In genomic region chr7:49525348-49526100, GRCm38 (mm10) we compare ENCODE assay signal across 13 mouse cellular contexts.
DNase-seq lines count a peak whose midpoint lies in the region; ATAC-seq and TF ChIP-seq lines count a peak whose summit lies in the region.
"Had no signal": no experiment of that assay in that cellular context is flagged by ENCODE, and none has a peak within 500 bp of the region (broad histone marks: within the 10 kb centered on the region; RNA-seq: fewer than 3 reads in every experiment).

No protein-coding gene starts in this region.

- dilution Hi-C loops in CH12.LX (cut with MboI; ENCODE audit: extremely low pct_ligation_motif_present, extremely low pct_unique_long_range_greater_than_20kb, low sequenced_read_pairs): no loop called here

- no peaks in the 10 kb centered on the region for H3K36me3 ChIP-seq in heart, embryonic 15.5 days
- H3K36me3 ChIP-seq in heart, adult 2 months (ENCODE audit: control insufficient read depth, insufficient read depth, low read length): no peaks in the 10 kb centered on the region; the same call in 1 of the 2 replicates
- H3K36me3 ChIP-seq in CH12.LX (replicated peaks in 1 of 2; ENCODE audit: control insufficient read depth in 1 of 2, insufficient read depth in 1 of 2, low read length in 1 of 2): no peaks in the 10 kb centered on the region
- no peaks in the 10 kb centered on the region for H3K36me3 ChIP-seq in embryonic facial prominence, embryonic 12.5 days
- H3K36me3 ChIP-seq: forebrain, embryonic 12.5 days; stomach, embryonic 15.5 days had no signal

- TF ChIP-seq POLR2A in heart, adult 2 months (IDR thresholded peaks at IDR 0.05; ENCODE audit: insufficient read depth, low read depth, low read length): no peak
- TF ChIP-seq POLR2A in CH12.LX (IDR thresholded peaks at IDR 0.05; ENCODE audit: low read depth, low read length): no peak

- intact Hi-C loops in heart, adult 2 months (cut with DNase I): no loop called here
- intact Hi-C loops in left cerebral cortex, adult 2 months (cut with DNase I): no loop called here
- intact Hi-C loops in gastrocnemius, adult 2 months (cut with DNase I): no loop called here

- H3K4me2 ChIP-seq in heart, embryonic 15.5 days: peak overlapping the region; percentile 58
- H3K4me2 ChIP-seq in CH12.LX (ENCODE audit: insufficient read depth, low read depth, poor library complexity, severe bottlenecking): peak overlapping the region; percentile 2; the same call in 1 of the 2 replicates
- 0 out of 2 replicates have a peak overlapping the region, but pooled peaks have one; percentile 6 for H3K4me2 ChIP-seq in embryonic facial prominence, embryonic 12.5 days (replicated peaks)
- H3K4me2 ChIP-seq: forebrain, embryonic 12.5 days; stomach, embryonic 15.5 days had no signal

- no peak for DNase-seq in heart, adult 2 months
- DNase-seq in left cerebral cortex, adult 2 months (ENCODE audit: extremely low spot score in 1 of 2, low spot score in 2 of 2): no peak
- DNase-seq in left cerebral cortex, adult 8-10 months (ENCODE audit: low spot score in 2 of 2): no peak
- DNase-seq in CH12.LX (ENCODE audit: extremely low read depth): peak; percentile 33
- DNase-seq in gastrocnemius, adult 2 months: no peak
- DNase-seq in spleen, postnatal 10 days (ENCODE audit: low spot score in 2 of 2): no peak
- DNase-seq: gastrocnemius, postnatal 36 days; lung, postnatal 4 days had no signal

- no peak for TF ChIP-seq CTCF in heart, adult 2 months (IDR thresholded peaks at IDR 0.05)
- TF ChIP-seq CTCF in left cerebral cortex, adult 2 months (IDR thresholded peaks at IDR 0.05): no peak
- no peak for TF ChIP-seq CTCF in CH12.LX (conservative IDR thresholded peaks at IDR 0.05 in 1 of 2, IDR thresholded peaks at IDR 0.05 in 1 of 2; ENCODE audit: low read depth in 2 of 2, low read length in 2 of 2)
- no peak for TF ChIP-seq CTCF in gastrocnemius, adult 2 months (IDR thresholded peaks at IDR 0.05)

- no peak for TF ChIP-seq EP300 in heart, adult 2 months (IDR thresholded peaks at IDR 0.05; ENCODE audit: insufficient read depth, low read depth, low read length)
- TF ChIP-seq EP300 in CH12.LX (IDR thresholded peaks at IDR 0.05; ENCODE audit: low read length): no peak

- H3K9ac ChIP-seq in heart, embryonic 15.5 days: peak overlapping the region; percentile 25; the same call in 1 of the 2 replicates
- no peak overlapping the region for H3K9ac ChIP-seq in heart, adult 2 months (ENCODE audit: low read depth, low read length)
- H3K9ac ChIP-seq in CH12.LX (ENCODE audit: insufficient read depth, low read depth): no peak overlapping the region
- H3K9ac ChIP-seq in embryonic facial prominence, embryonic 12.5 days: no peak overlapping the region
- H3K9ac ChIP-seq: forebrain, embryonic 12.5 days; stomach, embryonic 15.5 days had no signal

- peak overlapping the region; percentile 85 for H3K27ac ChIP-seq in heart, embryonic 15.5 days
- H3K27ac ChIP-seq in heart, adult 2 months: no peak overlapping the region
- H3K27ac ChIP-seq in left cerebral cortex, adult 2 months: peak overlapping the region; percentile 33
- H3K27ac ChIP-seq in CH12.LX (ENCODE audit: insufficient read depth, low read depth): no peak overlapping the region
- H3K27ac ChIP-seq in embryonic facial prominence, embryonic 12.5 days: peak overlapping the region; percentile 37; the same call in 1 of the 2 replicates
- H3K27ac ChIP-seq in gastrocnemius, adult 2 months: no peak overlapping the region
- H3K27ac ChIP-seq: forebrain, embryonic 12.5 days; stomach, embryonic 15.5 days had no signal

- WGBS in heart, embryonic 15.5 days: 49% methylated on average over 11 of the region's 11 CpGs
- WGBS in heart, adult 2 months: 64% methylated on average over 11 of the region's 11 CpGs
- WGBS in embryonic facial prominence, embryonic 12.5 days: 44% methylated on average over 11 of the region's 11 CpGs

- ATAC-seq in heart, embryonic 15.5 days (replicated peaks; ENCODE audit: insufficient number of reproducible peaks, insufficient read depth, low FRiP score, low read depth): no peak
- no peak for ATAC-seq in embryonic facial prominence, embryonic 12.5 days (ENCODE audit: insufficient number of reproducible peaks, insufficient read depth, low FRiP score, low TSS enrichment)
- ATAC-seq: intestine, postnatal 0 days had no signal

- no peaks in the 10 kb centered on the region for H3K9me3 ChIP-seq in heart, embryonic 15.5 days (replicated peaks)
- H3K9me3 ChIP-seq in CH12.LX (replicated peaks; ENCODE audit: low read length): no peaks in the 10 kb centered on the region
- no peaks in the 10 kb centered on the region for H3K9me3 ChIP-seq in embryonic facial prominence, embryonic 12.5 days
- H3K9me3 ChIP-seq: forebrain, embryonic 12.5 days; stomach, embryonic 15.5 days had no signal

- H3K4me3 ChIP-seq in heart, embryonic 15.5 days: peak overlapping the region; percentile 28
- no peak overlapping the region for H3K4me3 ChIP-seq in heart, adult 2 months
- H3K4me3 ChIP-seq in left cerebral cortex, adult 2 months: no peak overlapping the region
- no peak overlapping the region for H3K4me3 ChIP-seq in CH12.LX (replicated peaks in 1 of 3; ENCODE audit: low read depth in 2 of 3, low read length in 2 of 3, poor library complexity in 1 of 3)
- no peak overlapping the region for H3K4me3 ChIP-seq in embryonic facial prominence, embryonic 12.5 days
- no peak overlapping the region for H3K4me3 ChIP-seq in gastrocnemius, adult 2 months
- H3K4me3 ChIP-seq: forebrain, embryonic 12.5 days; stomach, embryonic 15.5 days had no signal

- TF ChIP-seq RAD21 in CH12.LX (IDR thresholded peaks at IDR 0.05; ENCODE audit: low read depth, low read length): no peak

- peaks cover 59% of the 10 kb centered on the region for H3K4me1 ChIP-seq in heart, embryonic 15.5 days (replicated peaks)
- peaks cover 4% of the 10 kb centered on the region for H3K4me1 ChIP-seq in heart, adult 2 months (ENCODE audit: control insufficient read depth, insufficient read depth, low read length)
- peaks cover 0 to 15% of the 10 kb centered on the region in 2 experiments; a peak in 2 of 4 replicates for H3K4me1 ChIP-seq in CH12.LX (ENCODE audit: control insufficient read depth in 1 of 2, insufficient read depth in 2 of 2)
- peaks cover 44% of the 10 kb centered on the region for H3K4me1 ChIP-seq in embryonic facial prominence, embryonic 12.5 days

- H3K79me2 ChIP-seq in heart, adult 2 months (replicated peaks; ENCODE audit: control insufficient read depth, insufficient read depth, low read length): no peaks in the 10 kb centered on the region
- no peaks in the 10 kb centered on the region for H3K79me2 ChIP-seq in CH12.LX (replicated peaks; ENCODE audit: control insufficient read depth, extremely low read depth, insufficient read depth, poor library complexity, severe bottlenecking)

- in situ Hi-C loops in CH12.LX (cut with MboI; ENCODE audit: low pct_ligation_motif_present, low pct_unique_long_range_greater_than_20kb, low sequenced_read_pairs): no loop called here

- no peaks in the 10 kb centered on the region for H3K27me3 ChIP-seq in heart, embryonic 15.5 days
- no peaks in the 10 kb centered on the region for H3K27me3 ChIP-seq in heart, adult 2 months (ENCODE audit: control insufficient read depth, insufficient read depth, low read length)
- H3K27me3 ChIP-seq in CH12.LX (replicated peaks): peaks cover 28% of the 10 kb centered on the region
- peaks cover 17% of the 10 kb centered on the region; the same call in 1 of the 2 replicates for H3K27me3 ChIP-seq in embryonic facial prominence, embryonic 12.5 days
- H3K27me3 ChIP-seq: stomach, embryonic 15.5 days had no signal

TF ChIP-seq in CH12.LX, 34 proteins besides CTCF, POLR2A, EP300 and RAD21:
- TF ChIP-seq USF2 (conservative IDR thresholded peaks at IDR 0.05; ENCODE audit: low read depth, low read length) (no peak), HCFC1 (IDR thresholded peaks at IDR 0.05; ENCODE audit: low read depth, low read length) (no peak), JUN (IDR thresholded peaks at IDR 0.05; ENCODE audit: insufficient read depth, low read depth, low read length) (no peak), ZMIZ1 (IDR thresholded peaks at IDR 0.05; ENCODE audit: low read depth, low read length) (no peak), MAX (IDR thresholded peaks at IDR 0.05; ENCODE audit: low read length) (no peak), UBTF (IDR thresholded peaks at IDR 0.05; ENCODE audit: low read depth, low read length) (no peak), USF1 (IDR thresholded peaks at IDR 0.05; ENCODE audit: low read depth, low read length) (no peak), POLR2AphosphoS2 (IDR thresholded peaks at IDR 0.05; ENCODE audit: low read depth, low read length) (no peak), NELFE (IDR thresholded peaks at IDR 0.05; ENCODE audit: low read depth, low read length) (no peak), JUND (conservative IDR thresholded peaks at IDR 0.05; ENCODE audit: low read depth, low read length) (no peak), MAZ (IDR thresholded peaks at IDR 0.05; ENCODE audit: low read depth, low read length) (no peak), MXI1 (IDR thresholded peaks at IDR 0.05; ENCODE audit: low read depth, low read length) (no peak), ETS1 (conservative IDR thresholded peaks at IDR 0.05; ENCODE audit: low read depth, low read length) (no peak)
TF ChIP-seq in CH12.LX: peak in this region for 0.

Comparison
In these comparisons a context has a peak if more than half of its experiments do, and no peak if none do; other contexts are left out.
1. H3K27ac ChIP-seq: peak in heart, embryonic 15.5 days (single experiment), left cerebral cortex, adult 2 months (single experiment) and embryonic facial prominence, embryonic 12.5 days (single experiment); none in heart, adult 2 months (single experiment), CH12.LX (single experiment) and gastrocnemius, adult 2 months (single experiment).
2. H3K4me2 ChIP-seq: peak in every context shown above with its lines; median percentile 58 in heart, embryonic 15.5 days; 6 in embryonic facial prominence, embryonic 12.5 days; 2 in CH12.LX.